Mouse (Mus musculus) small intestine, adult 2 months (tissue): Measurements from ENCODE around the gene Ms4a6b. TPM values are rescaled to one million over a fixed set of nuclear protein-coding genes. Genes with fewer than 3 reads are reported as not detected.
"Not testable (repeated sequence)": the region's sequence is repeated elsewhere in the genome, so short reads cannot be mapped to it uniquely, and the experiment has no call there.

Experiments
- H3K27ac ChIP-seq: fragments of 200-500 bp; 2 replicates; pipeline ENCODE4 v1.5.1; 2012; ENCODE audit warnings: low read depth, low read length, control low read depth, inconsistent platforms; ENCODE audit not compliant: insufficient read depth
- H3K27me3 ChIP-seq: fragments of 200-500 bp; 2 replicates; pipeline ENCODE4 v1.6.1; 2012; ENCODE audit warnings: mild to moderate bottlenecking, moderate library complexity, low read length, inconsistent platforms; ENCODE audit not compliant: control insufficient read depth, insufficient read depth
- H3K36me3 ChIP-seq: fragments of 200-500 bp; 2 replicates; pipeline ENCODE4 v1.6.1; 2012; ENCODE audit warnings: mild to moderate bottlenecking, low read length, control low read depth, inconsistent platforms; ENCODE audit not compliant: control insufficient read depth, insufficient read depth
- H3K4me1 ChIP-seq: fragments of 200-500 bp; 2 replicates; pipeline ENCODE4 v1.6.1; 2012; ENCODE audit warnings: low read length, inconsistent platforms, mixed read lengths; ENCODE audit not compliant: control insufficient read depth, insufficient read depth, insufficient read length
- H3K4me3 ChIP-seq: fragments of 200-500 bp; 2 replicates; pipeline ENCODE4 v1.5.1; 2012; ENCODE audit warnings: low read depth, mild to moderate bottlenecking, control low read depth, inconsistent platforms, low read length, moderate library complexity
- CTCF ChIP-seq: fragments of 200-500 bp; IDR thresholded peaks from 2 replicates; pipeline ENCODE4 v1.5.1; 2012; ENCODE audit warnings: low read depth, mild to moderate bottlenecking, control low read depth, inconsistent platforms, low read length, moderate library complexity, mixed read lengths; ENCODE audit not compliant: insufficient replicate concordance, insufficient read length; ENCODE audit errors: extremely low read depth
- POLR2A ChIP-seq: fragments of 200-500 bp; IDR thresholded peaks from 2 replicates; pipeline ENCODE4 v1.6.1; 2012; ENCODE audit warnings: low read depth, mild to moderate bottlenecking, control low read depth, inconsistent platforms, low read length, moderate library complexity
- WGBS: fragments of 180-500 bp; shearing (Covaris S2); methylation state at CpG from one replicate; pipeline ENCODE4 v1.1.7; 2018; 5-methylcytosine and 5-hydroxymethylcytosine counted together
- polyA plus RNA-seq: library from polyadenylated mRNA; depleted of rRNA; stranded (reverse); fragments of >200 nt; gene quantifications from 2 replicates; pipeline ENCODE4 v1.2.3, GENCODE M21; 2012

Gene Ms4a6b
- polyA plus RNA-seq, 1 experiment: 1.2 TPM

DNA sequence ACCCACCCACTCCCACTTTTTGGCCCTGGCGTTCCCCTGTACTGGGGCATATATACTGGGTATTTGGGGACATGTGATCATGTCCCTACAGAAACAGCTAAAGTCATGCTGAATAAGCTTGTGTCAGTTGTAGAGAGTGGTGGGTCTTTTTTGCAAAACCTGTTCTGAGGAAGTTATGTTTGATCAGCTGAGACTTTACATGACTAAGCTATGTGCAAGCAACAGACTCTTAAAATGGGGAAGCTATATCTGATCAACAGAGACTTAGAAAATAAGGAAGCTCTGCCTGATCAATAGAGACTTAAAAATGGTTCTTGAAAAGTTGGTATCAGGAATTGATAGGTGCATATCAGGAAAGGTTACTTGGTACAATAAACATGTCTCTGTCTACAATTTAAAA lies 17.1 kb downstream of the Ms4a6b start:
- H3K27ac ChIP-seq: no peak overlapping the region
- no peaks in the 10 kb centered on the region for H3K36me3 ChIP-seq
- WGBS: 93% methylated on average over 1 of the region's 1 CpGs
- no peak for TF ChIP-seq POLR2A
- TF ChIP-seq CTCF: no peak
- no peaks in the 10 kb centered on the region for H3K4me1 ChIP-seq
- H3K4me3 ChIP-seq: no peak overlapping the region
- H3K27me3 ChIP-seq: no peaks in the 10 kb centered on the region

DNA sequence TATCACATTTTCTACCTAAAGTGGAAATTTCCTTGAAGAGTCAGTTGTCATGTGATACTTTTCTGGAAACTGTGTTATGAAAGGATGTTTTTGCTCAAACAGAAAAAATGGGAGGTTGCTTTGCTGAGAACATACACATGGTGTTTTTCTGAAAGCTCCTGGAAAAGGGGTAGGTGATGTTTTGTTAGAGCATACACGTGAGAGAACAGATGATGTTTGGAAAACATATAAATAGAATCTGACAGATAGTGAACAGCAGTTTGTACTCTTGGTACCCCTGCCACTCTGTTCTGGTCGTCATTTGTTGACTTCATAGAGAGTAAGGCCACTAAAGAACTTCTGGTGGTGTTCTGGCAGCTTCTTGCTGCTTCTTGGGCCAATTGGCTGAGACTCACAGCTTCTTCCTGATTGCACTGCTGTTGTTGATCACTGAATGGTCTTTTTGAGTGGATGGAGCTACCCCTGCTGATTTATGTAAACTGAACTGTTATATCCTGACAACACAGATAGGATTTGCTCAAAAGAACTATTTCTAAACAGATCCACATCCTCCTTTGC lies 17.7 kb downstream of the Ms4a6b start:
- Histone ChIP-seq H3K27me3 (no peaks in the 10 kb centered on the region), H3K27ac (no peak overlapping the region)
- 59% methylated on average over 2 of the region's 2 CpGs for WGBS

DNA sequence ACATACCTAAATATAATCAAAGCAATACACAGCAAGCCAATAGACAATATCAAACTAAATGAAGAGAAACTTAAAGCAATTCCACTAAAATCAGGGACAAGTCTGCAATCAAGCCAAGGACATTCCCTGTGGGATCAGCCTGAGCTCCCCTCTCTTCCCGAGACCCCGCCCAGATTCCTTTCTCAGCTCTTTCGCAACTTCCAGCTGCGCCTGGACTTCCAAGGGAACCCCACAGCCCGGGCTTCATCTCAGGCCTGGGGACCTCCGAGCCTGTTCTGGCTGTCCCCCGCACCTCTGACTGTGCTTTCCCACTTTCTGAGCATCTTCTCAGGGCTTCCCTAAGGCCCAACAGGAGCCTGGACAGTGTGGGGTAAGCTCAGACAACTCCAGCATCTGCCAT lies 20.3 kb downstream of the Ms4a6b start, which contains the start of gene Ms4a4d:
TSS of gene Ms4a4d (plus strand) at position 209 of the 400 bp plus-strand sequence.
- WGBS: 22% methylated on average over 7 of the region's 7 CpGs
- Histone ChIP-seq H3K4me3 (peak within 1 kb of the TSS; percentile 47), H3K4me1 (no peaks in the 10 kb centered on the region), H3K27me3 (no peaks in the 10 kb centered on the region), H3K27ac (peak within 1 kb of the TSS; percentile 69), H3K36me3 (no peaks in the 10 kb centered on the region)
- TF ChIP-seq POLR2A (no peak), CTCF (no peak)

More for the DNA sequence above, 17.7 kb downstream of the Ms4a6b start:
- no peaks in the 10 kb centered on the region for H3K4me1 ChIP-seq
- no peak overlapping the region for H3K4me3 ChIP-seq
- H3K36me3 ChIP-seq: no peaks in the 10 kb centered on the region
- no peak for TF ChIP-seq CTCF
- no peak for TF ChIP-seq POLR2A

- Histone ChIP-seq H3K27me3 (no peaks in the 10 kb centered on the region), H3K36me3 (no peaks in the 10 kb centered on the region), H3K4me1 (no peaks in the 10 kb centered on the region), H3K4me3 (peak overlapping the region; percentile 24; the same call in 1 of the 2 replicates), H3K27ac (no peak overlapping the region)
- WGBS: 43% methylated on average over 2 of the region's 2 CpGs
- TF ChIP-seq POLR2A (no peak), CTCF (no peak)
These were observed 21.0 kb downstream of the Ms4a6b start for GRCm38 (mm10) chr19:11537336-11537735.

- H3K27me3 ChIP-seq, H3K36me3 ChIP-seq, H3K4me1 ChIP-seq, H3K4me3 ChIP-seq: not testable (repeated sequence)
- H3K27ac ChIP-seq: peak overlapping the region; percentile 55; the same call in 1 of the 2 replicates
- WGBS: 52% methylated on average over 1 of the region's 1 CpGs
These were observed 24.0 kb downstream of the Ms4a6b start for GRCm38 (mm10) chr19:11540166-11540821.

DNA sequence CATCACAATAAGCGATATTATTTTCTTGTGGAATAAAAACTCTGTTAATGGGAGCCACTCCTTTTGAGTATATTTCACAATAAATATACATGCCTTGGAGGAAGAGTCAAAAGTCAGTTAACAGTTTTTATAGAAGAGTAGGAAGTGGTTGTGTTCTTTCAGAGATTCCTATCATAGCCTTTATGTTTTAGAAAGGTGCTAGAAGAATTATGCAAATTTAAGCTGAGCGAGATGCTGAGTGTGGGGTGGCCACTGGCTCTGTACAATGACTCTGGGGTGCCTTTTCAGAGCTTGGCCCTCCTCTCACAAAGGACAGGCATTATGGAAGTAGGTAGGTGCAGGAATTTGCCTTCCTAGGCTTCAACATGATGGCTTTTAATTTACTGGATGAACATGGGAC lies 28.1 kb downstream of the Ms4a6b start:
- not testable (repeated sequence) for H3K27ac ChIP-seq, H3K4me3 ChIP-seq, H3K36me3 ChIP-seq, H3K27me3 ChIP-seq, H3K4me1 ChIP-seq
- WGBS: 80% methylated on average over 2 of the region's 2 CpGs

DNA sequence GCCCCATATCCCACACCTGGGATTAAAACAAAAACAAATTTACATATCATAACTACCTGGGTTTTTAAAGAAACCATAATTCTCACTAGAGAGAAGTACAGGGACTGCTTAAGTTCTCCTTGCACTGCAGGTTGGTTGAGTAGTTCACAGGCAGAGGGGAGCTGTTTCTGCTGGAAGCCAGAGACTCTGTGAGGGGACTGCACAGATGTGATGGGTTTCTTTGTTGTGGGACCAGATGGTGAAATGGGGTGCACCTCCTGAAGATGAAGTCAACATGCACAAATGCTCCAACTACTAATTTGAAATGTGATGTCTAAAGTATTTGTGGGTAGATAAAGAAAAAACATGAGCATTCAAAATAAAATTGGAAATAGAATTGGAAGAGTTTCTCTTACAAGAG lies 31.6 kb downstream of the Ms4a6b start:
- no peaks in the 10 kb centered on the region for H3K36me3 ChIP-seq
- TF ChIP-seq POLR2A (no peak), CTCF (no peak)
- H3K4me3 ChIP-seq: no peak overlapping the region
- H3K27me3 ChIP-seq: no peaks in the 10 kb centered on the region
- no peak overlapping the region for H3K27ac ChIP-seq
- H3K4me1 ChIP-seq: no peaks in the 10 kb centered on the region

DNA sequence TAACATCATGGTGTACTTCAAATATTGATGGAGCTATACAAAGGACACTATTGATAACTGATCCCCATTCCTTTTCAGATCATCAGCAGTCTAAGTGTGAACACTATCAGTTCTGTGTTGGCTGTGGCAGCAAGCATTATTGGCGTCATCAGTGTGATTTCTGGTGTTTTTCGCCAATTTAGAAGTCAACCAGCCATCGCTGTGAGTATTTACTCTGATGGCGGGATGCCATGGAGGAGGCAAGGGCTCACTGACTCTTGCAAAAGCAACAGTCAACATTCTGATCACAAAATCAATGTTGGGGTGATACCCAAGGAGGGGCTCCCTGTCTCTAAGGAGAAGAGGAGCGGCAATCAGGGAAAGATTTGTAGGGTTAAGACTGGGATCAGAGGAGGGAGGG lies 38.4 kb downstream of the Ms4a6b start:
- no peaks in the 10 kb centered on the region for H3K27me3 ChIP-seq
- TF ChIP-seq CTCF (no peak), POLR2A (no peak)
- H3K4me1 ChIP-seq: no peaks in the 10 kb centered on the region
- no peaks in the 10 kb centered on the region for H3K36me3 ChIP-seq
- H3K4me3 ChIP-seq: no peak overlapping the region
- 75% methylated on average over 5 of the region's 5 CpGs for WGBS
- H3K27ac ChIP-seq: no peak overlapping the region

DNA sequence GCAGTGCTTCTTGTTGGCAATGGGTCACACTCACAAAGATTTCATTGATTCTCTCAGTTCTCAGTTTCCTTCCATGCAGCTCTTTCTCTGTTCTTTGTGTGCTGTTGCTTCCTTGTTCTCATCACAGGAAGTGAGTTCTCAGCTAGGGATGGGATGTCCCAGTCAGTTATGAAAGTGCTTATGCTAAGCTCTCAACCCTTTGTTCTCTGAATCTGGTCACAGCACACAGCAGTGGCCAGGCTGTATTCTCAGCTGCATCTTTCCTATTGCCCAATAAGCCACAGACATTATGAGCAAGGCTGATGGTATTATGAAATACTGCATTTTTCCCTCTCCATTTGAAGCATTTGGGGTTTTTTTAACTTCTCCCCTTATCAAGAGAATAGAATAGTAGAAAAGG lies 43.2 kb downstream of the Ms4a6b start:
- H3K36me3 ChIP-seq, H3K4me3 ChIP-seq, H3K27ac ChIP-seq, H3K4me1 ChIP-seq, H3K27me3 ChIP-seq: not testable (repeated sequence)
